Mouse (Mus musculus): Measurements from ENCODE around the gene Gpr87.

Gene Gpr87

DNA sequence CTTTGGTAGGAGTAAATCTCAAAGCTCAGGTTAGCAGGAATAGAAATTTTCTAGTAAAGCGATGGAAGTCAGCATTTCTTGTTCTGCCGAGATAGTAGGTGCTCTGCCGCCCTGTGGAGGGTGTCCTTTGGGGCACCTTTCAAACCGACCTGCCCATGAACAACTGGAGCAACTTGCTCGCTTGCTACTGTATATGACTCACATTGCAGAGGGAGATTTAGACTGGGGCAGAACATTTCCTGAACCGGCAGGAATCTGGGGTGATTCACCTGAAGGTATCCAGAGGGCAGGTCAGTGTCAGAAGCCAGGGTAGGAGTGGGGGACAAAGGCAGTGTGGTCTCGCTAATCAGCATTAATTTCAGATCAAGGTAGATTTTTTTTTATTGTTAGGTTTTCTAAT lies at the start of gene Gpr87:
Gene Gpr87, minus strand, starts transcription at position 167 of the 400 bp plus-strand sequence.
- Histone ChIP-seq H3K27me3 (ENCODE audit: insufficient read depth, low read length) (no peaks in the 10 kb centered on the region), H3K4me1 (replicated peaks; ENCODE audit: low read depth, low read length) (no peaks in the 10 kb centered on the region), H3K36me3 (ENCODE audit: insufficient read depth, low read length) (no peaks in the 10 kb centered on the region), H3K9me3 (ENCODE audit: low read length) (no peaks in the 10 kb centered on the region), H3K4me3 (replicated peaks; ENCODE audit: low read length) (no peak within 1 kb of the TSS)
- TF ChIP-seq POU5F1 (IDR thresholded peaks at IDR 0.05; ENCODE audit: borderline replicate concordance, low read length) (no peak), CTCF (conservative IDR thresholded peaks at IDR 0.05; ENCODE audit: low read length) (no peak), NANOG (IDR thresholded peaks at IDR 0.05; ENCODE audit: borderline replicate concordance, low read length) (no peak)

- TF ChIP-seq POU5F1 (IDR thresholded peaks at IDR 0.05; ENCODE audit: borderline replicate concordance, low read length) (no peak), NANOG (IDR thresholded peaks at IDR 0.05; ENCODE audit: borderline replicate concordance, low read length) (no peak), CTCF (conservative IDR thresholded peaks at IDR 0.05; ENCODE audit: low read length) (no peak)
- Histone ChIP-seq H3K36me3 (ENCODE audit: insufficient read depth, low read length) (no peaks in the 10 kb centered on the region), H3K4me3 (replicated peaks; ENCODE audit: low read length) (no peak overlapping the region), H3K27me3 (ENCODE audit: insufficient read depth, low read length) (no peaks in the 10 kb centered on the region), H3K4me1 (replicated peaks; ENCODE audit: low read depth, low read length) (no peaks in the 10 kb centered on the region), H3K9me3 (ENCODE audit: low read length) (no peaks in the 10 kb centered on the region)
These were observed 48.5 kb upstream of the Gpr87 start for GRCm38 (mm10) chr3:59243384-59243783.

- no peak for TF ChIP-seq POU5F1 (IDR thresholded peaks at IDR 0.05; ENCODE audit: borderline replicate concordance, low read length)
- H3K9me3 ChIP-seq (ENCODE audit: low read length): no peaks in the 10 kb centered on the region
- no peaks in the 10 kb centered on the region for H3K27me3 ChIP-seq (ENCODE audit: insufficient read depth, low read length)
- no peaks in the 10 kb centered on the region for H3K36me3 ChIP-seq (ENCODE audit: insufficient read depth, low read length)
- H3K4me3 ChIP-seq (replicated peaks; ENCODE audit: low read length): no peak overlapping the region
- no peaks in the 10 kb centered on the region for H3K4me1 ChIP-seq (replicated peaks; ENCODE audit: low read depth, low read length)
These were observed 40.0 kb upstream of the Gpr87 start for GRCm38 (mm10) chr3:59234878-59235277.

GRCm38 (mm10) chr3:59230912-59231311 lies 36.0 kb upstream of the Gpr87 start:
- TF ChIP-seq CTCF (conservative IDR thresholded peaks at IDR 0.05; ENCODE audit: low read length): no peak
- no peak for TF ChIP-seq NANOG (IDR thresholded peaks at IDR 0.05; ENCODE audit: borderline replicate concordance, low read length)
- no peak for TF ChIP-seq POU5F1 (IDR thresholded peaks at IDR 0.05; ENCODE audit: borderline replicate concordance, low read length)
- Histone ChIP-seq H3K4me1 (replicated peaks; ENCODE audit: low read depth, low read length) (no peaks in the 10 kb centered on the region), H3K4me3 (replicated peaks; ENCODE audit: low read length) (no peak overlapping the region), H3K27me3 (ENCODE audit: insufficient read depth, low read length) (no peaks in the 10 kb centered on the region), H3K9me3 (ENCODE audit: low read length) (peaks cover 11% of the 10 kb centered on the region), H3K36me3 (ENCODE audit: insufficient read depth, low read length) (no peaks in the 10 kb centered on the region)

DNA sequence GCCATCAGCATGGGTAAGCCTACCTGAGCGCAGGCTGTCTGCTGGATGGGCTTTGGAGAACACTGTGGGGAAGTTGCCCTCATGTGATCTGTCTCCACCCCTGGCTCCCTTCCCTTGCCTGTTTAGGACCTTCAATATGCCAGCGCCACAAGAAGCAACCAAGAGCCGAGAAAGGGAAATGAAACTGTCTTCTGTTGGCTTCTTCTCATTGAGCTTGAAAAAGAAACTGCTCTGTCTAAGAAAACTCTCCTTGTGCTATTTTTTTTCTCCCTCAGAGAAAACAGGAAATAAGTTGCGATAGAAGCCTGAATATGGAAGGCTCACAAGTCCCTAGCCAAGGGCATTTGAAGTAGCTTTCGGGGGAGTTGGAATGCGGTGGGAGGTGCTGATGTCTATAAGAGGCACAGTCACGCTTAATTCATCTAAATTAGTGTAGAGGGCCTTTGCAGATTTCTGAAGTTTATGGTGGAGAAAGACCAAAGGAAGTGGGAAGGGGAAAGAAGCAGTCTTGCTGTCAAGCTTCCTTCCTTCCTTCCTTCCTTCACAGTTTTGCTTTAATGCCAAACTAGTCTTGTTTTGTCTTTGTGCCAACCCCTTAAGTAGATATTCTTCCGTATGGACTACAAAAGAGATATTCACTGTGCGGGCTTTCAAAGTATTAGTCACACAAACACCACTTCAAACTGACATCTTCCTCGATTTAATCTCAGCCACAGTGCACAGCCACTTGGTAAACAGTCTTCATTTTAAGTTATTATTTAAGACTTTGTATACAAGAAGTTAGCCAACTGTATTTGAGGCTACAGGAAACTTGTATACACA lies 34.0 kb upstream of the Gpr87 start:
- TF ChIP-seq NANOG (IDR thresholded peaks at IDR 0.05; ENCODE audit: borderline replicate concordance, low read length) (no peak), CTCF (conservative IDR thresholded peaks at IDR 0.05; ENCODE audit: low read length) (no peak), POU5F1 (IDR thresholded peaks at IDR 0.05; ENCODE audit: borderline replicate concordance, low read length) (no peak)
- peaks cover 14% of the 10 kb centered on the region for H3K9me3 ChIP-seq (ENCODE audit: low read length)
- H3K36me3 ChIP-seq (ENCODE audit: insufficient read depth, low read length): no peaks in the 10 kb centered on the region
- H3K4me3 ChIP-seq (replicated peaks; ENCODE audit: low read length): no peak overlapping the region
- no peaks in the 10 kb centered on the region for H3K27me3 ChIP-seq (ENCODE audit: insufficient read depth, low read length)
- no peaks in the 10 kb centered on the region for H3K4me1 ChIP-seq (replicated peaks; ENCODE audit: low read depth, low read length)

GRCm38 (mm10) chr3:59227696-59228095 lies 32.8 kb upstream of the Gpr87 start:
- no peak for TF ChIP-seq NANOG (IDR thresholded peaks at IDR 0.05; ENCODE audit: borderline replicate concordance, low read length)
- no peak for TF ChIP-seq POU5F1 (IDR thresholded peaks at IDR 0.05; ENCODE audit: borderline replicate concordance, low read length)
- TF ChIP-seq CTCF (conservative IDR thresholded peaks at IDR 0.05; ENCODE audit: low read length): no peak
- Histone ChIP-seq H3K36me3 (ENCODE audit: insufficient read depth, low read length) (no peaks in the 10 kb centered on the region), H3K9me3 (ENCODE audit: low read length) (peaks cover 14% of the 10 kb centered on the region), H3K4me3 (replicated peaks; ENCODE audit: low read length) (no peak overlapping the region), H3K27me3 (ENCODE audit: insufficient read depth, low read length) (no peaks in the 10 kb centered on the region), H3K4me1 (replicated peaks; ENCODE audit: low read depth, low read length) (no peaks in the 10 kb centered on the region)

- Histone ChIP-seq H3K36me3 (ENCODE audit: insufficient read depth, low read length) (no peaks in the 10 kb centered on the region), H3K4me1 (replicated peaks; ENCODE audit: low read depth, low read length) (no peaks in the 10 kb centered on the region), H3K27me3 (ENCODE audit: insufficient read depth, low read length) (no peaks in the 10 kb centered on the region), H3K4me3 (replicated peaks; ENCODE audit: low read length) (no peak overlapping the region), H3K9me3 (ENCODE audit: low read length) (peaks cover 14% of the 10 kb centered on the region)
- no peak for TF ChIP-seq CTCF (conservative IDR thresholded peaks at IDR 0.05; ENCODE audit: low read length)
- no peak for TF ChIP-seq NANOG (IDR thresholded peaks at IDR 0.05; ENCODE audit: borderline replicate concordance, low read length)
- TF ChIP-seq POU5F1 (IDR thresholded peaks at IDR 0.05; ENCODE audit: borderline replicate concordance, low read length): no peak
These were observed 30.5 kb upstream of the Gpr87 start for GRCm38 (mm10) chr3:59225411-59225810.

GRCm38 (mm10) chr3:59222303-59222702 lies 27.4 kb upstream of the Gpr87 start:
- Histone ChIP-seq H3K9me3 (ENCODE audit: low read length) (peaks cover 14% of the 10 kb centered on the region), H3K36me3 (ENCODE audit: insufficient read depth, low read length) (no peaks in the 10 kb centered on the region), H3K4me3 (replicated peaks; ENCODE audit: low read length) (no peak overlapping the region), H3K4me1 (replicated peaks; ENCODE audit: low read depth, low read length) (no peaks in the 10 kb centered on the region), H3K27me3 (ENCODE audit: insufficient read depth, low read length) (no peaks in the 10 kb centered on the region)
- no peak for TF ChIP-seq POU5F1 (IDR thresholded peaks at IDR 0.05; ENCODE audit: borderline replicate concordance, low read length)
- no peak for TF ChIP-seq CTCF (conservative IDR thresholded peaks at IDR 0.05; ENCODE audit: low read length)
- no peak for TF ChIP-seq NANOG (IDR thresholded peaks at IDR 0.05; ENCODE audit: borderline replicate concordance, low read length)

DNA sequence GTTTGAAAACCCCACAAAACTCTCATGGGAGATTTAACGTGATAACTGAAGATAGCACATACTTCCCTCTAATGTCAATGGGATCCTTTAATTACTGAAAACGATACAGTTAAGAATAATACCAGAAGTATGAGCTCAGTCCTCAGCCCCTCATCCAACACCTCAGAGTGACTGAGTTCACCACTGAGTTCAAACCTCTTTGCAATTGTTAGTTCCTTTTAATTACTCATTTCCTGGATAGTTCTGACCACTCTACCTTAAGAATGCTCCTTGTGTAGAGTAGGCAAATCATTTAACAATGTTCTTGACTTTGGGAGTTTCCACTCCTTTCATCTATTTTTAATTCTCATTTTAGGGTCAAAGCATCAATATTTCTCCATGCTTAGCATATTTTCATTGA lies 24.4 kb upstream of the Gpr87 start:
- no peaks in the 10 kb centered on the region for H3K9me3 ChIP-seq (ENCODE audit: low read length)
- H3K27me3 ChIP-seq (ENCODE audit: insufficient read depth, low read length): no peaks in the 10 kb centered on the region
- TF ChIP-seq POU5F1 (IDR thresholded peaks at IDR 0.05; ENCODE audit: borderline replicate concordance, low read length) (no peak), CTCF (conservative IDR thresholded peaks at IDR 0.05; ENCODE audit: low read length) (no peak), NANOG (IDR thresholded peaks at IDR 0.05; ENCODE audit: borderline replicate concordance, low read length) (no peak)
- H3K4me1 ChIP-seq (replicated peaks; ENCODE audit: low read depth, low read length): no peaks in the 10 kb centered on the region
- no peaks in the 10 kb centered on the region for H3K36me3 ChIP-seq (ENCODE audit: insufficient read depth, low read length)
- no peak overlapping the region for H3K4me3 ChIP-seq (replicated peaks; ENCODE audit: low read length)

Measured in E14TG2a.4 (cell line).